Mouse (Mus musculus): Measurements from ENCODE around the gene Slc12a8.

GRCm38 (mm10) chr16:33558121-33558520 lies 41.0 kb downstream of the Slc12a8 start:
- no peak for TF ChIP-seq CHD2 (IDR thresholded peaks at IDR 0.05; ENCODE audit: low read depth, low read length)
- no peak for TF ChIP-seq MAFK (IDR thresholded peaks at IDR 0.05; ENCODE audit: insufficient read depth, low read depth, low read length)
- no peak for TF ChIP-seq HCFC1 (IDR thresholded peaks at IDR 0.05; ENCODE audit: borderline replicate concordance, insufficient read depth, low read length)

All from ES-E14 (cell line).